Mouse (Mus musculus) cortical plate, adult 2 months (tissue): ENCODE results near the gene Exosc5. TPM values are rescaled to one million over a fixed set of nuclear protein-coding genes. Genes with fewer than 3 reads are reported as not detected.

Experiments used
- H3K27ac ChIP-seq: fragments of 200-500 bp; 2 replicates; pipeline ENCODE4 v1.5.1; 2012; ENCODE audit warnings: low read length, control low read depth, inconsistent platforms; ENCODE audit not compliant: insufficient read depth
- H3K4me1 ChIP-seq: fragments of 200-500 bp; 2 replicates; pipeline ENCODE4 v1.6.1; 2011; ENCODE audit warnings: low read length; ENCODE audit not compliant: control insufficient read depth, insufficient read depth
- H3K4me3 ChIP-seq: fragments of 200-500 bp; 2 replicates; pipeline ENCODE4 v1.5.1; 2011; ENCODE audit warnings: mild to moderate bottlenecking, low read length, control low read depth; ENCODE audit not compliant: insufficient read depth
- CTCF ChIP-seq: fragments of 200-500 bp; IDR thresholded peaks from 2 replicates; pipeline ENCODE4 v1.5.1; 2011; ENCODE audit warnings: mild to moderate bottlenecking, control low read depth, low read length; ENCODE audit not compliant: insufficient read depth; ENCODE audit errors: extremely low read depth
- POLR2A ChIP-seq: fragments of 200-500 bp; IDR thresholded peaks from 2 replicates; pipeline ENCODE4 v1.6.1; 2011; ENCODE audit warnings: mild to moderate bottlenecking, low read length, control low read depth; ENCODE audit not compliant: insufficient read depth; ENCODE audit errors: extremely low read depth
- polyA plus RNA-seq: library from polyadenylated mRNA; depleted of rRNA; stranded (reverse); fragments of >200 nt; gene quantifications from 2 replicates; pipeline ENCODE4 v1.2.3, GENCODE M21; 2012; rRNA removed

Exosc5 gene
- 31.3 and 31.5 TPM in 2 replicates for polyA plus RNA-seq

DNA sequence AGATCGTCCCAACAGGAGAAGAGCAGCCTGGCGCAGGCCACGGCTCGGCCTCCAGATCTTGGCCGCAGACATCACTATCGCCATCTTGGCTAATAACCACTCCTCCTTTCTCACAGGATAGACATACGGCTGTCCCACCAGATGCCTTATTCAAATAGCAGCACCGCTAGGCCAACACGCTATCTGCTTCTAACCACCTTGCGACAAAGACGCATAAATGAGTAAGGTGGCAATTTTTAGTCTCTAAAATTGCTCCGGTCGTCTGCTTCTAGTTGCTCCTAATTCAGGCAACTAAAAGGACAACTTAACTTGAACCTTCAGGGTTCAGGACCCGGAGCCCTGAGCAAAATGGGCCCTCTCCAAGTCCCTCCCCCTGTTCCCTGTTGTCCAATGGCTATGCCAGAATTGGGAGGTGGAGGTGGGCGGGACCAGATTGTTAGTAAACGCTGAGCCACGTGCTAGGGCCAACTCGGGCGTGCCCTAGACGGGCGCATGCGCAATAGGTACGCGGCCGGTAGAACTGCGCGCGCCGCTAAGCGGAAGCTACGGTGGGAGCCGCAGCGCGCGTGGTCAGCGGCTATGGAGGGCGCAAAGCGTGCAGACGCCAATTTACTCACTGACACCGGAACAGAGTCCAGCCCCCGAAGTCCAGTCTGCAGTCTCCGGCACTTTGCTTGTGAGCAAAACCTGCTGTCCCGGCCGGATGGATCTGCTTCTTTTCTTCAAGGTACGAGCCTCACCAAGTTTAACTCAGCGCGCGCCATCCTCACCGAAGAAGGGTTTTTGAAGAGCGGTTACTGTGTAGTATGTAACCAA lies at the start of gene Exosc5, which contains the start of gene Bckdha:
Gene Exosc5, plus strand, starts transcription at position 508 of the 816 bp plus-strand sequence.
Gene Bckdha, minus strand, starts transcription at position 325 of the 816 bp plus-strand sequence.
- H3K27ac ChIP-seq, result peak within 1 kb of the TSS; percentile 89
- TF ChIP-seq CTCF (no peak), POLR2A (peak; percentile 76)
- H3K4me1 ChIP-seq, result peaks cover 1% of the 10 kb centered on the region; the same call in 1 of the 2 replicates
- peak within 1 kb of the TSS; percentile 72 for H3K4me3 ChIP-seq

DNA sequence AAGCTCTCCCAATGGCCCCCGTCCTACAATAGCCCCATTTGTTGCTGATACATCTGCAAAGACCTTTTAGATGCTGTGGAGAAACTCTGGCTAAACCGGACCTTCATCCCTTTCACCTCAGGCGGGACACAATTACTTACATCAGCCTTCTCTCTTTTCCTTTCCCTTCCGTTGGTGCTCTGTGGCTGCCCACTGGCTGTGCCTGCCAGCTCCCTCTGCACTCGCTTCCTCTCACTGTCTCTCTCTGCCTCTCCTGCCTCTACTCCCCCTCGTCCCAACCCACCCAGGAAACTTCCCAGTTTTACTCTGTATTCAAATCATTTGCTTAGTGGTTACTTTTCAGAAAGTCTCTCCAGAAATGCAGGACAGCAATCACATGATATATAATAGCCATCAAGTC lies 48.9 kb upstream of the Exosc5 start:
- TF ChIP-seq CTCF, result no peak
- no peak for TF ChIP-seq POLR2A
- Histone ChIP-seq H3K4me1 (no peaks in the 10 kb centered on the region), H3K4me3 (no peak overlapping the region), H3K27ac (no peak overlapping the region)

- TF ChIP-seq POLR2A, result no peak
- no peak for TF ChIP-seq CTCF
- no peak overlapping the region for H3K27ac ChIP-seq
- no peak overlapping the region for H3K4me3 ChIP-seq
- H3K4me1 ChIP-seq, result no peaks in the 10 kb centered on the region
Observed at GRCm38 (mm10) chr7:25611501-25611900, 47.5 kb upstream of the Exosc5 start.

- no peak overlapping the region for H3K4me3 ChIP-seq
Observed at GRCm38 (mm10) chr7:25614086-25614485, 44.9 kb upstream of the Exosc5 start.

DNA sequence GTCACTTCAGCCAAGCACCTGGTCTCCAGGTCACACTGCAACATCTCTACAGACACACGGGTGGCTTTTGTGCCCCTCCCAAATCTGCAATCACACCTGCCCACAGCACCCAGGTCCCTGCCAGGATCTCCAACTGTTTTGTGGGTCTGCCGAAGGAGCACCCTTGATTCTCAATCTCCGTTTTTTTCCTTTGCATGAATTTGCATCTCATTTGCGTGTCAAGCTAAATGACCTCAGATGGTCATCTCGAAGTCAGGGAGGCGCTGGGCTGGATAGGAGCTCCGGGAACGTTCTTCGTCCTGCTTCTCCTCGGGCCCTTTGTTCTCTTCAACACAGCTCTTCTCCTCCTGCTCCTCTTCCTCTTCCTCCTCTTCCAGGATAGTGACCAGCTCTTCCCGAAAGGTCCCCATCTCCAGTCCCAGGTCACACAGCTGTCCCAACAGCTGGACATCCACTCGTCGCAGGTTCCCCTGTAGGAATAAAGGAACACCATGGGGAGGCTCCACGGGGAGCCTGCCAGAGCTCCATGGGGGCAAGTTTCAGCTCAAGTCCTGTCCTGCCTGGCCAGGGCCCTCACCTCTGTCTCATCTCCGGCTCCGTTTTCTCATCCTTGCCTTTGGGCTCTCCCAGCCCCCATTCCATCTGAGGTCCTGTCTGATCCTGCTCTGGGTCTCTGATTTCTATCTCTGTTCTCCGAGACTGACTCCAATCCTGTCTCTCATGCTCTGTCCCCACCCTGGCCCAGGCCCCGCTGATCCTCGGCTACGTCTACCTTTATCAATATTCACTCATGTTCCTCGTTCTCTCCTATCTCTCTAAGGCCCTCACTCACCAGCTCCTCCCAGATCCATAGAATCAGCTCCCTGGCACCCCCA lies 43.9 kb upstream of the Exosc5 start:
- H3K4me3 ChIP-seq, result no peak overlapping the region
- H3K27ac ChIP-seq, result no peak overlapping the region
- H3K4me1 ChIP-seq, result no peaks in the 10 kb centered on the region
- TF ChIP-seq CTCF (no peak), POLR2A (no peak)

More at GRCm38 (mm10) chr7:25614086-25614485, 44.9 kb upstream of the Exosc5 start:
- TF ChIP-seq POLR2A, result no peak
- no peak for TF ChIP-seq CTCF
- H3K27ac ChIP-seq, result no peak overlapping the region
- no peaks in the 10 kb centered on the region for H3K4me1 ChIP-seq

DNA sequence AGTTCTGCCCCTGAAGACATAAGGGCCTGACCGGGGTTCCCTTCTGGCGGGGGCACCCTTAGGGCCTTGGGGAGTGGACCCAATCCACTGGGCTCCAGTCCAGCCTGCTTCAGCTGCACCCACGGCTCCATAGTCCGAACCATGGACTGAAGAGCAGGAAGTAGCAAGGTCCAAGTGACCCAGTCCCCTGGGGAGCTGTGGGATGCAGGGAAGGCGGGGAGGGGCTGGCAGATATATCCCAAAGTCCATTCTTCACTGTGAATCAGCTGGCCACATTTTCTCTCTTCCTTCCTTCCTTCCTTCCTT lies 43.3 kb upstream of the Exosc5 start, which contains the start of gene Erich4:
Gene Erich4, minus strand, starts transcription at position 187 of the 306 bp plus-strand sequence.
- Histone ChIP-seq H3K4me1 (no peaks in the 10 kb centered on the region), H3K27ac (no peak within 1 kb of the TSS), H3K4me3 (no peak within 1 kb of the TSS)
- TF ChIP-seq POLR2A (no peak), CTCF (no peak)

GRCm38 (mm10) chr7:25617376-25618160 lies 41.4 kb upstream of the Exosc5 start:
- Histone ChIP-seq H3K27ac (no peak overlapping the region), H3K4me1 (no peaks in the 10 kb centered on the region), H3K4me3 (no peak overlapping the region)
- TF ChIP-seq POLR2A (no peak), CTCF (no peak)

- H3K4me1 ChIP-seq, result no peaks in the 10 kb centered on the region
- H3K4me3 ChIP-seq, result peak within 1 kb of the TSS; percentile 55
- no peak for TF ChIP-seq CTCF
- peak; percentile 78 for TF ChIP-seq POLR2A
- no peak within 1 kb of the TSS for H3K27ac ChIP-seq
Observed at GRCm38 (mm10) chr7:25618865-25619721, 39.9 kb upstream of the Exosc5 start, which contains the start of gene Dmac2. Gene Dmac2 (plus strand): TSS chr7:25619414.
